Mouse (Mus musculus) spleen, embryonic (tissue): ENCODE data around the gene Sdr42e1.

Experiments used
- CTCF ChIA-PET: fragments of 350-600 bp; sonication (Branson Sonifier 250); formaldehyde crosslinking; loops from one replicate; lab custom pipeline; 2022; lab: Charles Lee

Sdr42e1 gene

DNA sequence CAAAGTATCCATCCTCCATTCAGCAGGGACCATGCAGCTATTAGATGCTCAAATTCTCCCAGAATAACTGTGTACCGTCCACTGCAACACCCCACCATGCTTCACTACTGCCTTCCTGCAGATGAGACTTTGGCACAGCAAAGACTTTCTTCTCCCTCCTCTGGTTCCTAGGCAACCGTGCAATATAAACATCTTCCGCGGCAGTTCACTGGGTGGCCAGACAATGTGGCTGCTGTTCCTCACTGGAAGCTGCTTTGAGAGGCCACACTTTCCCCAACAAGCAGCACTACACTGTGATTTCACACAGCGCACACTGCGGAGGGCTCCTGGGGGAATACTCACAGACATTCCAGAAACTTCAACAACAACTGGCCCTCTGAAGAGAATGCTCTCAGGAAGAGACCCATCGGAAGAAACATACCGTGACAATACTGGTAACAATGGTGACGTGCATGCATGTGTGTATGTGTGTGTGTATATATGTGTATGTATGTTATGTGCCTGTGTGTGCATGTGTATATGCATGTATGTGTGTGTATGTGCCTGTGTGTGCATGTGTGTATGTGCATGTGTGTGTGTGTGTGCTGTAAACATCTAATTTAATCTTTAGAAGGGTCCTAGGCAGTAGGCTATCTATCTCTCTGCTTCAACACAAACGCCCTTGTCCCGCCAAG lies 13.0 kb downstream of the Sdr42e1 start:
- CTCF ChIA-PET = no interaction called here

DNA sequence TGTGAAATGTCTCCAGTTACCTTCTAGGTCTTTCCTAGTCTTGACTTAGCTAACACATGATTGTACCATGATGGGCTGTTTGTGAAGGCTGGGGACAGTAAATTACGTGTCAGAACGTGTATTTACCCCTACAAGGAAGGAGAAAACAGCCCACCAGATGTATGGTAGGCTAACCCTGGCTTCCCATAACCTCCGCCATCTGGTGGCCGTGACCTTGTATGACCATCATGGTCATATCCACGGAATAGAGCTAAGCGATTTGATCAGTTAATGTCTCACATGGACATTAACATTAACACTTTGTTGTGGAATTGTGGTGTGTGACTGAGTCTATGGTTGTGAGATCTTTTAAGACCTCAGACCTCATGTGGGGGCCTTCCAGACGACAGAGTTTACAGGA lies 14.5 kb downstream of the Sdr42e1 start:
- CTCF ChIA-PET = no interaction called here

DNA sequence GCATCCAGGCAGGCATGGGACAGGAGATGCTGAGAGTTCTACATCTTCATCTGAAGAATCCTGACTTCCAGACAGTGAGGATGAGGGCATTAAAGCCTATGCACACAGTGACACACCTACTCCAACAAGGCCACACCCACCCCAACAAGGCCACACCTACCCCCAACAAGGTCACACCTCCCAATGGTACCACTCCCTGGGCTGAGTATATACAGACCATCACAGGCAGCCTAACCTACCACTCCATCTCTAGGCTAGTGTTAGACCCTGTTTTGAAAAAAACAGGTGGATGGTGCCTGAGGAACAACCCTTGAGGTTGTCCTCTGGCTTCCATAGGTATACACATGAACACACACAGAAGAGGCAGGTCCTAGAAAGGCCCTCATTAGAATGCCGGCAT lies 21.2 kb downstream of the Sdr42e1 start:
- CTCF ChIA-PET = no interaction called here

DNA sequence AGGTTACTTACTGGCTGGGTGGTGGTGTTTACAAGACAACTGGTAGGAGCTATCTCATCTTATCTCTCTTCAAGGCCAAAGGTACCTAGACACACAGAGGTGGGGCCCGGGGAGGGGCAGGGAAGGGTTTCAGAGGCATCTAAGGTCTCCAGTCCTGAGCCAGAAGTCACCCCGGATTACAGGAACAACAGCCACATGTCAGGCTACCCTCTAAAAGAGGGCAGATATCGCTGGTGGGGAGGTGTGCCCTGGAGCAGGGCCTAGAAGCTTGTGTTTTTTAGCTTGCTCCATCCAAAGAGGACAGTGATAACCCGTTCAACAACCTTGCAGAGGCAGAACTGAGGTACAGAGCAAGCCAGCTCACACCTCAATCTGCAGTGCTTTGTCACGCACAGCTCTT lies 27.0 kb downstream of the Sdr42e1 start:
- CTCF ChIA-PET = interaction anchor here (0.6 to 0.7 kb wide), 2 partner anchors 22 to 484 kb away, joined by 4 to 7 read pairs; no protein-coding TSS in a partner anchor

DNA sequence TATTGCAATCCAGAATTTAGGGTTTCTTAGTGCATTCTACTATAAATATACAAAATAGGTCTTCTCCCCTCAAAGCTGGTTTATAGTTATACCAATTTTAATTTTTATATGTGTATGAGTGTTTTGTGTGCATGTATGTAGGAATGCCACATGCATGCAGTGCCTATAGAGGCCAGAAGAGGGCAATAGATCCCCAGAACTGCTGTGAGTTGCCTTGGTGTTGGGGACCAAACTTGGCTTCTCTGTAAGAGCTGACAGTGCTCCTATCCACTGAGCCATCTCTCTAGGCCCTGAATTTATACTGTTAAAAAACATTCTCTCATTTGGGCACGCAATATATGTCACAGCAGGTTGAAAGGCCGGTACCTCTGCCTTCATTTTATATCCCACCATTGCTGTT lies 27.5 kb downstream of the Sdr42e1 start:
- CTCF ChIA-PET = interaction anchor here (0.7 kb wide), 1 partner anchor 485 kb away, joined by 4 read pairs; no protein-coding TSS in a partner anchor

DNA sequence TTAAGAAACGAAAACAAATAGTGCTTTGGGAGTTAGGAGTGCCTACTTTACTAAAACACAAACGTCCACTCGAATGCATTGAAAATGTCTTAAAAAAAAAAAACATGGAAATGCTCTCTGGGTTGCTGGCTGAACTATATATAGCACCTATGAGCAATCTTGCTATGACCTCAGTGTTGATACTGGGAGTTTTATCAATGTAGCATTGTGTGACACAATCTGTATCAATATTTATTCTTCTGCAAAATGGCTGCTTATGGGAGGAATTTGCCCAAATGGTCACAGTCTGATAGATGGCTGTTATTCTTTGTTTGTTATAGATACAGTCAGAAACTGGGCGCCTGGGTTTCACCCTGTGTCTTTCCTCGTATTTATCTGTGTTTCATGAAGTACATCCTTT lies 28.0 kb downstream of the Sdr42e1 start:
- CTCF ChIA-PET = interaction anchor here (0.5 kb wide), 1 partner anchor 538 kb away, joined by 5 read pairs; no protein-coding TSS in a partner anchor

DNA sequence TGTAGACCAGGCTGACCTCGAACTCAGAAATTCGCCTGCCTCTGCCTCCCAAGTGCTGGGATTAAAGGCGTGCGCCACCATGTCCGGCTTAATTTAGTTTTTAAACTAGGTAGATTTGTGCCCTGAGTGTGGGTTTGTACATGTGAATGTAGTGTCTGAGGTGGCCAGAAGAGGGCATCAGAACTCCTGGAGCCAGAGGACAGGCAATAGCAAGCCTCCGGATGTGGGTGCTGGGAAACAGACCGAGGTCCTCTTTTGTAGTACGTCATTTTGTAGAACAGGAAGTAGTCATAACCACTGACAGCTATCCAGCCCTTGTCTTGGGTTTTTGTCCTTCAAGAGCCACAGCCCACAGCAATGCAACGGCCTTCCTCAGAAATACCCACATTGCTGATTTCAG lies 33.9 kb downstream of the Sdr42e1 start:
- CTCF ChIA-PET = no interaction called here

DNA sequence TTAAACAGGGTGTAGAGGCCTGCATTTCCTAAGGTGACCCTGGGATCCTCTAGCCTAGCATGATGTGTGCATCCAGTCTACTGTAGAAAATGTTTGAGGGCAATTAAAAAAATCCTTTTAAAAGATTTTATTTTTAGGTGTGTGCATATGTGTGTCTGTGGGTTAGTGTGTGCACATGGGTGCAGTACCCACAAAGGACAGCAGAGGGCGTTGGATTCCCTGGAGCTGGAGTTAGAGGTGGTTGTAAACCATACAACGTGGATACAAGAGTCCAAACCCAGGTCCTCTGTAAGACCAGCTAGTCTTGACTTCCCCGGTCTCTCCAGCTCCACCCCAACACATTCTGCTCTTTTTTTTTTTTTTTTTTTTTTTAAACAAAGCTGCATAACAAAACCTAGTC lies 36.0 kb downstream of the Sdr42e1 start:
- CTCF ChIA-PET = no interaction called here

DNA sequence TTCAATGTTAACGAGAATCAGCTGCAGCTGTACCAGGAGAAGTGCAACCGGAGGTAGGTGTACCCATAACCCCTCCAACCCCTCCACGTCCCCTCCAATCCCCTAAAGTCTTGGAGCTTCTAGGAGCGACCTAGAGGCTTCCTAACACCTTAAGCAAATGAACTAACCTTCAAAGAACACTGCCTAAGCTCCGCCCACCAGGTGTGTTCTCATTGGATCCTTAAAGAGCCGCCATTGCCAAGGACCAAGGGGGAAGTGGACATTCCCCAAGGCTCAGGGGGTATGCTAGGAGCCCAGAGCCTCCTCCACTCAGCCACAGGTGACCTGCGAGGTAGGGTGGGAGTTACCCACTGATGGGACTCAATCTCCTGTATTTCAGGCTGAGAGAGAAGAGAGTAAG lies 39.1 kb downstream of the Sdr42e1 start:
- CTCF ChIA-PET = interaction anchor here (0.6 kb wide), 1 partner anchor 89 kb away, joined by 3 read pairs; no protein-coding TSS in a partner anchor

DNA sequence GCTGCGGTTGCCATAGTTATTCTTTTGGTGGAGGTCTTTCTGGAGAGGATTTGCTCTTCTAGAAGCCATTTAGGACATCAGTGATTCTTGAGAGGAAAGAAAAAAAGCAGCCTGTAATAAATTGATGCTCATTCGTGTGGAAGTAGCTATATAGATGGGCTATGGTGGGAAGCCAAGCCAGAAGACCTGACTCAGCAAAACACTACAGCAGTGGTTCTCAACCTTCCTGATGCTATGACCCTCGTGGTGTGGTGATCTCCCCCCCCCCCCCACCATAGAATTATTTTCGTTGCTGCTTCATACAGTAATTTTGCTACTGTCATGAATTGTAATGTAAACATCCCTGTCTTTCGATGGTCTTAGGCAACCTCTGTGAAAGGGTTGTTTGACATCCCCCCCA lies 41.0 kb downstream of the Sdr42e1 start:
- CTCF ChIA-PET = no interaction called here

DNA sequence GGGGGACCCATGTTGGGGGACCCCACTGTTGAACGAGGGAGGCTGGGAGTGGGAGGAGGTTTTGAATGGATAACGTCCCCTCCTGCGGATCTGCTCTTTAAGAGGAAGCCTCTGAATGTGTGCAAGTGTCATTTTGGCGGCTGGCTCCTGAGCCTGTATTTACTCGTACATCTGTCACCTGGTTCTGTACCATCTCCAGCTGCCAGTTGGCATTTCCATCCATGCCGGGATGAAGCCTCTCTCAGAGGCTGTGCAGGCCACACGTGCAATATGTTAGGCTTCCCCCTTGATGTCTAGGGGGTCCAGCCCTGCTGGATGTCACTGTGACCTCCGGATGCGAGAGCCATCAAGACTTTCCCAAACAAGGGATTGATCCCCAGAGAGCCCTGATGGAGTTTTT lies 46.4 kb downstream of the Sdr42e1 start:
- CTCF ChIA-PET = no interaction called here

DNA sequence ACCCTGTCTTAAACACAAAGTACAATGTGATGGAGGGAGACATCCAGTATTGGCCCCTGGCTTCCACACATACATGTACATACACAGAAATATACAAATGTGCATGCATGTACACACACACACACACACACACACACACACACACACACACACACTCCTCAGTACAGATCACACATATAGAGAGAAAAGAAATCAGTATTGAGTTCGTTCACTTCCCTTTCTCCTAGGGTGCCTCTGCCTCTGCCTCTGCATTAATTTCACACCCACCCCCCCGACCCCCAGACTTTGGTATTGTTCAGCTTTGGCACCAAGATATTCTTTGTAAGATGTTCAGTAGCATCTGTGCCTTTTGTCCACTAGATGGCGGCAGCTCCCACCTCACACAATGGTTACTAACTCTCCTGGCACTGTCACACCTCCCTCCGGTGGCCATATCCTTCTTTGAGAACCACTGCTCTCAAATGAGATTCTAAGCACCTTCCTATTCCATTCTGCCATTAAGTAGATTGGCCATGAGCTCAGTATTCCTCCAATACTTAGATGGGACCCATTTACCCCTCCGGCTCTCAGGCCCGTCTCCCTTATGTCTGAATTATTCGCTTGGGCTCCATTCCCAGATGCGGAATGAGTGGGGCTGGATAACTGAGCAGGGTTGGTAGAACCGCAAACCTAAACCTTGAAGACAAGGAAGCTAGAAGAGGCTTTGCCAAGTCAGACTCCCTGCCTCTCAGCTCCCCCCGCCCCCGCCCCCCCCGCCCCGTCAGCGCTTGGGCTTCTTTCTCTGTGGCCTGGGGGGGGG lies 47.2 kb downstream of the Sdr42e1 start:
- CTCF ChIA-PET = interaction anchor here (0.6 kb wide), 3 partner anchors 28 to 894 kb away, joined by 3 to 4 read pairs (median 4); partner anchors contain the start of gene Cdyl2

DNA sequence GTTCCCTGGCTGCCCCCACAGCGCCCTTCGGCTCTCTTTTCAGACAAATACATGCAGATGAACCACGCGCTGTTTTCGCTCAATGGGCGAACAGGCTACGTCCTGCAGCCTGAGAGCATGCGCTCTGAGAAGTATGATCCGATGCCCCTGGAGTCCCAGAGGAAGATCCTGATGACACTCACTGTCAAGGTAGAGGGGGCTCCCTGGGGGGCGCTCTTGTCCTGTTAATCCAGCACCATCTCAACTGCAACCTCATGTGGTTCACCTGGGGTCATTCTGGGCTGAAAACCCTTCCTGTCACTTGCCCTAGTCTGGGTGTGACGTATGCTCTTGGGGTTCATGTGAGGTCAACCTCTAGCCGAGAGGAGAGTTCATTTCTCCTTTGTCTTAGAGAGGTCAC lies 60.6 kb downstream of the Sdr42e1 start:
- CTCF ChIA-PET = interaction anchor here (0.7 kb wide), 1 partner anchor 12 kb away, joined by 6 read pairs; no protein-coding TSS in a partner anchor
